Mouse (Mus musculus) kidney, postnatal 0 days (tissue): Measurements from ENCODE around the gene Gimap8. TPM values are rescaled to one million over a fixed set of nuclear protein-coding genes. Genes with fewer than 3 reads are reported as not detected.
A peak's percentile ranks its signal among the peaks of the same experiment; 100 is the strongest.
"Not testable (repeated sequence)": the region's sequence is repeated elsewhere in the genome, so short reads cannot be mapped to it uniquely, and the experiment has no call there.

Experiments
- ATAC-seq: fragments of 200-750 bp; cut with Nextera tagmentation; replicated peaks from 2 replicates; pipeline ENCODE4 v1.8.0; 2017; ENCODE audit warnings: low read depth, moderate number of reproducible peaks, moderate TSS enrichment, moderate library complexity; ENCODE audit not compliant: low FRiP score
- DNase-seq: peaks from one replicate; pipeline ENCODE4 v3.0.0-alpha.2; 2016; ENCODE audit warnings: low spot score
- H3K27ac ChIP-seq: fragments of 300-500 bp; sonication (generic); 2 replicates; pipeline ENCODE4 v1.5.1; 2014; ENCODE audit warnings: mild to moderate bottlenecking
- H3K27me3 ChIP-seq: fragments of 300-500 bp; sonication (generic); 2 replicates; pipeline ENCODE4 v1.6.1; 2014; ENCODE audit warnings: low read length, mixed read lengths; ENCODE audit not compliant: insufficient read depth
- H3K36me3 ChIP-seq: fragments of 300-500 bp; sonication (generic); 2 replicates; pipeline ENCODE4 v1.6.1; 2014; ENCODE audit warnings: low read length, mixed read lengths; ENCODE audit not compliant: insufficient read depth
- H3K4me1 ChIP-seq: fragments of 300-500 bp; sonication (generic); replicated peaks from 2 replicates; pipeline ENCODE4 v1.6.1; 2014; ENCODE audit warnings: antibody characterized with exemption, low read length, mixed read lengths; ENCODE audit not compliant: insufficient read depth
- H3K4me2 ChIP-seq: fragments of 300-500 bp; sonication (generic); 2 replicates; pipeline ENCODE4 v1.6.1; 2014; ENCODE audit warnings: mild to moderate bottlenecking, low read length, moderate library complexity, mixed read lengths
- H3K4me3 ChIP-seq: fragments of 300-500 bp; sonication (generic); replicated peaks from 2 replicates; pipeline ENCODE4 v1.5.1; 2014; ENCODE audit warnings: low read depth, low read length
- H3K9ac ChIP-seq: fragments of 300-500 bp; sonication (generic); 2 replicates; pipeline ENCODE4 v1.6.1; 2014; ENCODE audit warnings: low read depth, low read length
- H3K9me3 ChIP-seq: fragments of 300-500 bp; sonication (generic); replicated peaks from 2 replicates; pipeline ENCODE4 v1.6.1; 2016; ENCODE audit warnings: low read length, inconsistent platforms, mixed read lengths
- CTCF ChIP-seq: IDR thresholded peaks from 2 replicates; pipeline ENCODE4 v1.5.1; 2016; ENCODE audit warnings: antibody characterized with exemption, low read depth, mild to moderate bottlenecking, moderate library complexity
- WGBS: fragments of 180-500 bp; shearing (Covaris S2); extraction: QIAGEN DNeasy Blood & Tissue Kit; methylation state at CpG from one replicate; pipeline ENCODE4 v1.1.7; 2014; 5-methylcytosine and 5-hydroxymethylcytosine counted together
- polyA plus RNA-seq: library from polyadenylated mRNA; unstranded; fragments of >200 nt; fragmentation: Nextera tagmentation; extraction: Ambion mirVana; gene quantifications from 2 replicates; pipeline ENCODE4 v1.2.1, GENCODE M21; 2015

The Gimap8 gene
- polyA plus RNA-seq, 1 experiment from 2014 or later, result 4.5 TPM

DNA sequence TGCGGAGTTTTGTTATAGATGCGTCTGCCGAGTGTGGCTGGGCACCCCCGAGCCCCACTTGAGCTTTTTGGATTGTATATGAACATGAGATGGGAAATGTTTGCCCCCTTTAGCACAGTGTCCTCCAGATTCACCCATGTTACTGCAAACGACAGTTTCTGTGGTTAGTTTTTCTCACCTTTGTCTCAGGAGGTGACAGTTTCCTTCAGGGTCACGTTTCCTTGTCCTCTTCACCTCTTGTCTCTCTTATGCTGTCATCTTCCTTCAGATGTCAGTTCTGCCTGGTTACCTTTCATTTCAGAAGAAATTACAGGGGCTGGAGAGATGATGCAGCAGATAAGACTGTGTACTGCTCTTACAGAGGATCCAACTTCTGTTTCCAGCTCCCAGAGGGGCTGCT is 32.7 kb downstream of the Gimap8 start:
- TF ChIP-seq CTCF, result no peak
- no peak for ATAC-seq
- 76% methylated on average over 6 of the region's 6 CpGs for WGBS

GRCm38 (mm10) chr6:48680421-48680820 is 33.4 kb downstream of the Gimap8 start:
- no peak for DNase-seq
- no peak overlapping the region for H3K9ac ChIP-seq
- H3K9me3 ChIP-seq, result no peaks in the 10 kb centered on the region
- no peaks in the 10 kb centered on the region for H3K27me3 ChIP-seq
- 85% methylated on average over 5 of the region's 5 CpGs for WGBS
- H3K4me3 ChIP-seq, result no peak overlapping the region
- ATAC-seq, result no peak
- H3K4me2 ChIP-seq, result no peak overlapping the region
- H3K4me1 ChIP-seq, result 0 out of 2 replicates have a peak, but pooled peaks cover 7% of the 10 kb centered on the region
- no peak for TF ChIP-seq CTCF
- no peaks in the 10 kb centered on the region for H3K36me3 ChIP-seq
- H3K27ac ChIP-seq, result no peak overlapping the region

More for the DNA sequence above, 32.7 kb downstream of the Gimap8 start:
- no peak overlapping the region for H3K27ac ChIP-seq
- no peak overlapping the region for H3K4me2 ChIP-seq
- no peak for DNase-seq
- H3K9me3 ChIP-seq, result no peaks in the 10 kb centered on the region
- no peak overlapping the region for H3K9ac ChIP-seq
- H3K4me1 ChIP-seq, result 0 out of 2 replicates have a peak, but pooled peaks cover 7% of the 10 kb centered on the region
- no peaks in the 10 kb centered on the region for H3K27me3 ChIP-seq
- H3K36me3 ChIP-seq, result no peaks in the 10 kb centered on the region
- H3K4me3 ChIP-seq, result no peak overlapping the region

DNA sequence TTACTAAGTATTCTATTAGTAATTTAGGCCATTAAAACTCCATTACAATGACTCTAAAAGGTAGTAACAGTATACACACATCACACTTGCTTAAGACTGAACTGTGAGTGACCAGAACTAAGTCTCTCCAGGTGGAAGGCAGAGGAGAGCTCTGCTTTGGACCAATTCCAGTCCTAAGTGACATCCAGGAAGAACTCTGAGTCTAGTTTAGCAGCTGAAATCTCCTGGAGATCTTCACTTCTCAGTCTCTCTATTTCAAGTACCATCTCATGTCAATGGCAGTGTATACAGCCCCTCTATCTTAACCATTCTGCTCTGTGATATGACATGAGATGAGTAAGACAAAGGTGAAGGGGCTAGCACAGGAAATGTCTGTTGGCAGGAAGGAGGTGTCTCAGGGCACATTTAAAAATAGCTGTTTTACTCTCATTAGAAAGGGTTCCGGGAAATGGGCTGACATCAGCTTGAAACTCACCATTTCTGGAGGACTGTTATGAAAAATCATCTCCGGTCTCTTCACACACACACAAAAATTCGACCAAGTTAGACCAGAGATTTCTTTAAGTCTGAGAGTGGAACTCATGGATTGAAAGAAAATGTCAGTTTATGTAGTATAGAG is 34.5 kb downstream of the Gimap8 start:
- Histone ChIP-seq H3K4me3 (no peak overlapping the region), H3K27me3 (no peaks in the 10 kb centered on the region), H3K36me3 (no peaks in the 10 kb centered on the region), H3K9me3 (no peaks in the 10 kb centered on the region), H3K27ac (no peak overlapping the region), H3K9ac (no peak overlapping the region), H3K4me2 (no peak overlapping the region), H3K4me1 (no peaks in the 10 kb centered on the region)
- 67% methylated on average over 3 of the region's 3 CpGs for WGBS
- DNase-seq, result peak; percentile 47
- no peak for ATAC-seq
- TF ChIP-seq CTCF, result no peak

DNA sequence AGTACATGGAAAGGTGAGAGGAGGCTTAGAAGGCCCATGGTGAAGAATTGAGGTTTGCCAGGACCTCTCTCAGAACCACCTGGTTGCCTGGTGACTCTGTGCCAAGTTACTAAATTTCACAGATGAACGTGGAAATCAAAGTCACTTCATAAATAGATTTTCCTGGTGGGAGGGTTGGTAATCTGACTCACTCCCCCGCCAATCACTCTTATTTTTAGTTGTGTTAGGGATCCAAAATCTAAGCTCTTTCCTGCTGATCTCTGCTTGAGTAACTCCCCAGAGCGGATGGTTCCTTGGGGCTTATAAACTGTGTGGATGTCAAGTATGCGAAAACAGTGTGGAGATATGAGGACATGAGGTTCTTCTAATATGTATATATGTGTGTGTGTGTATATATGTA is 35.2 kb downstream of the Gimap8 start:
- H3K4me3 ChIP-seq, result no peak overlapping the region
- DNase-seq (no peak), ATAC-seq (no peak)
- no peak overlapping the region for H3K27ac ChIP-seq
- no peaks in the 10 kb centered on the region for H3K27me3 ChIP-seq
- H3K4me1 ChIP-seq, result no peaks in the 10 kb centered on the region
- 64% methylated on average over 4 of the region's 4 CpGs for WGBS
- no peak overlapping the region for H3K4me2 ChIP-seq
- no peak for TF ChIP-seq CTCF
- no peaks in the 10 kb centered on the region for H3K9me3 ChIP-seq
- no peaks in the 10 kb centered on the region for H3K36me3 ChIP-seq
- no peak overlapping the region for H3K9ac ChIP-seq

DNA sequence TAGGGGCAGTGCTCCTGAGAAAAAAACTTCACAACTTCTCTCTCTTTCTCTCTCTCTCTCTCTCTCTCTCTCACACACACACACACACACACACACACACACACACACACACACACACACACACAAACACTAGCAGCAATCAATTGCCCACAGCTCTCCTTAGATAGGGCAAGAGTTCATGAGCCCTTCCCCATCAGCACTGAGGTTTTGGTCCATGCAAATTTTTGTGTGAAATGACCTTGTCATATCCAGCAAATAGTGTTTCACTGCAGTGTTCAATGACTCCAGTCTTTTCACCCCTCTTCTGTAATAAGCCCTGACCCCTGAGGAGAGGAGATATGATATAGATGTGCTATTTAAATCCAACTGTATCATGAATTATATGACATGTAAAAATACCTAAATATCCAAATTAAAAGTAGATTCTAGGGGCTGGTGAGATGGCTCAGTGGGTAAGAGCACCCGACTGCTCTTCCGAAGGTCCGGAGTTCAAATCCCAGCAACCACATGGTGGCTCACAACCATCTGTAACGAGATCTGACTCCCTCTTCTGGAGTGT is 36.3 kb downstream of the Gimap8 start:
- not testable (repeated sequence) for H3K27me3 ChIP-seq, DNase-seq, ATAC-seq, H3K27ac ChIP-seq, H3K4me2 ChIP-seq, H3K9me3 ChIP-seq, H3K4me3 ChIP-seq, H3K36me3 ChIP-seq, H3K9ac ChIP-seq, H3K4me1 ChIP-seq
- 99% methylated on average over 3 of the region's 4 CpGs for WGBS

- H3K4me1 ChIP-seq, result no peaks in the 10 kb centered on the region
- 0 out of 2 replicates have a peak within 1 kb of the TSS, but pooled peaks have one; percentile 14 for H3K9ac ChIP-seq
- H3K27me3 ChIP-seq, result no peaks in the 10 kb centered on the region
- H3K4me2 ChIP-seq, result peak within 1 kb of the TSS; percentile 35
- no peak for TF ChIP-seq CTCF
- no peak for ATAC-seq
- H3K27ac ChIP-seq, result peak within 1 kb of the TSS; percentile 56
- DNase-seq, result no peak
- 50% methylated on average over 5 of the region's 5 CpGs for WGBS
- H3K9me3 ChIP-seq, result no peaks in the 10 kb centered on the region
- no peaks in the 10 kb centered on the region for H3K36me3 ChIP-seq
- peak within 1 kb of the TSS; percentile 9; the same call in 1 of the 2 replicates for H3K4me3 ChIP-seq
These were observed 37.3 kb downstream of the Gimap8 start, which contains the start of gene Gimap4 for GRCm38 (mm10) chr6:48684319-48684718. TSS of gene Gimap4 (plus strand) at chr6:48684549.
